Mouse (Mus musculus) ES-E14 (cell line): ENCODE measurements around the gene Sumf1.

Source experiments
- CHD2 ChIP-seq: IDR thresholded peaks from 2 replicates; pipeline ENCODE4 v1.6.1; 2014; ENCODE audit warnings: mild to moderate bottlenecking, low read depth, low read length, inconsistent platforms
- HCFC1 ChIP-seq: IDR thresholded peaks from 2 replicates; pipeline ENCODE4 v1.6.1; 2012; ENCODE audit warnings: low read length, inconsistent platforms, borderline replicate concordance; ENCODE audit not compliant: insufficient read depth
- ZC3H11A ChIP-seq: IDR thresholded peaks from 2 replicates; pipeline ENCODE4 v1.6.1; 2012; ENCODE audit warnings: low read depth, mild to moderate bottlenecking, inconsistent platforms, low read length, borderline replicate concordance
- ZNF384 ChIP-seq: IDR thresholded peaks from 2 replicates; pipeline ENCODE4 v1.6.1; 2012; ENCODE audit warnings: low read depth, low read length, inconsistent platforms

GRCm38 (mm10) chr6:108125474-108125873 is 59.9 kb downstream of the Sumf1 start:
- TF ChIP-seq CHD2 (no peak), HCFC1 (no peak), ZNF384 (no peak), ZC3H11A (no peak)
